9 mouse cellular contexts compared by ENCODE assay signal in genomic region chr8:71654600-71654999, GRCm38 (mm10). TPM values are rescaled to one million over a fixed set of nuclear protein-coding genes. Genes with fewer than 3 reads are reported as not detected.
A peak's percentile ranks its signal among the peaks of the same experiment; 100 is the strongest.
DNase-seq lines count a peak whose midpoint lies in the region; ATAC-seq and TF ChIP-seq lines count a peak whose summit lies in the region.
"Had no signal": no experiment of that assay in that cellular context is flagged by ENCODE, and none has a peak within 500 bp of the region (broad histone marks: within the 10 kb centered on the region; RNA-seq: fewer than 3 reads in every experiment).

No protein-coding gene starts in this region.

- 1% methylated on average over 24 of the region's 24 CpGs for WGBS in heart, embryonic 16.5 days

- H3K27ac ChIP-seq in heart, embryonic 16.5 days (ENCODE audit: low read length): no peak overlapping the region
- no peak overlapping the region for H3K27ac ChIP-seq in testis, adult 2 months (ENCODE audit: control insufficient read depth, insufficient read depth, low read depth, low read length)

- intact Hi-C loops in heart, postnatal 14 days (cut with DNase I): no loop called here

- no peak for ATAC-seq in heart, embryonic 16.5 days (replicated peaks; ENCODE audit: extremely low read depth, insufficient read depth, low FRiP score)
- ATAC-seq: Patski had no signal

- TF ChIP-seq CTCF in testis, adult 2 months (IDR thresholded peaks at IDR 0.05; ENCODE audit: control insufficient read depth, insufficient read depth, insufficient replicate concordance, low read depth, low read length): no peak

- H3K4me2 ChIP-seq in heart, embryonic 16.5 days (ENCODE audit: low read depth, low read length): peak overlapping the region; percentile 31

- no peaks in the 10 kb centered on the region for H3K9me3 ChIP-seq in heart, embryonic 16.5 days (replicated peaks; ENCODE audit: control insufficient read depth, low read length)

- no peak overlapping the region for H3K4me3 ChIP-seq in heart, embryonic 16.5 days (ENCODE audit: low read length)
- H3K4me3 ChIP-seq in testis, adult 2 months (ENCODE audit: control insufficient read depth, low read depth, low read length): peak overlapping the region; percentile 51; the same call in 1 of the 2 replicates

- no peaks in the 10 kb centered on the region for H3K36me3 ChIP-seq in heart, embryonic 16.5 days (ENCODE audit: control insufficient read depth, insufficient read depth)
- no peaks in the 10 kb centered on the region for H3K36me3 ChIP-seq in testis, adult 2 months (ENCODE audit: control insufficient read depth, insufficient read depth, low read length)

- no peak for DNase-seq in heart, postnatal 14 days
- DNase-seq in embryo, embryonic 10.5 days (ENCODE audit: low spot score): peak; percentile 40
- DNase-seq in induced T-regulatory cell, adult 2 months (ENCODE audit: low read depth): peak; percentile 76
- peak; percentile 36 for DNase-seq in lung, postnatal 14 days
- DNase-seq in cerebellum, postnatal 14 days: no peak
- DNase-seq in gastrocnemius, postnatal 10 days: no peak

- no peak for TF ChIP-seq POLR2A in testis, adult 2 months (IDR thresholded peaks at IDR 0.05; ENCODE audit: control insufficient read depth, low read depth, low read length)

- H3K4me1 ChIP-seq in heart, embryonic 16.5 days (ENCODE audit: control insufficient read depth, insufficient read depth, low read length): peaks cover 4% of the 10 kb centered on the region; the same call in 1 of the 2 replicates
- H3K4me1 ChIP-seq in testis, adult 2 months (ENCODE audit: control insufficient read depth, insufficient read depth, low read length): peaks cover 6% of the 10 kb centered on the region

- H3K27me3 ChIP-seq in heart, embryonic 16.5 days (ENCODE audit: control insufficient read depth, insufficient read depth, low read length): peaks cover 73% of the 10 kb centered on the region
- no peaks in the 10 kb centered on the region for H3K27me3 ChIP-seq in testis, adult 2 months (ENCODE audit: control insufficient read depth, insufficient read depth, low read length)
- H3K27me3 ChIP-seq: Patski had no signal

- no peak overlapping the region for H3K9ac ChIP-seq in heart, embryonic 16.5 days (ENCODE audit: low read length)

RNA-seq across cellular contexts. Expression of gene Unc13a, which starts 17.0 kb away (rescaled TPM):
- polyA plus RNA-seq in heart, embryonic 16.5 days (2015; fragmentation: Nextera tagmentation; extraction: Ambion mirVana): 0.47 and 0.72 TPM in 2 replicates
- total RNA-seq in heart, postnatal 14 days (2021): 1 to 10 TPM in 1 of 2 experiments, under 1 TPM in 1; 0.93 to 1.1 TPM
- 0.28 and 0.33 TPM in 2 replicates for polyA plus RNA-seq in testis, adult 2 months (2012; rRNA removed)
- total RNA-seq in gastrocnemius, postnatal 10 days (2021): under 1 TPM; 0.38 to 0.45 TPM

RNA-seq across cellular contexts. Expression of gene Jak3, which starts 21.5 kb away (rescaled TPM):
- polyA plus RNA-seq in heart, embryonic 16.5 days (2015; fragmentation: Nextera tagmentation; extraction: Ambion mirVana): 9.9 and 11.3 TPM in 2 replicates
- total RNA-seq in heart, postnatal 14 days (2021): 10 to 100 TPM; 11.7 to 13.3 TPM
- polyA plus RNA-seq in testis, adult 2 months (2012; rRNA removed): 6.6 and 8.4 TPM in 2 replicates
- total RNA-seq in gastrocnemius, postnatal 10 days (2021): 1 to 10 TPM; 3.9 to 5.8 TPM

RNA-seq across cellular contexts. Expression of gene Insl3, which starts 34.4 kb away (rescaled TPM):
- polyA plus RNA-seq in heart, embryonic 16.5 days (2015; fragmentation: Nextera tagmentation; extraction: Ambion mirVana): 2.1 and 3.4 TPM in 2 replicates
- 1 to 10 TPM; 5.0 to 7.0 TPM for total RNA-seq in heart, postnatal 14 days (2021)
- 4,712 and 6,097 TPM in 2 replicates for polyA plus RNA-seq in testis, adult 2 months (2012; rRNA removed)
- 1 to 10 TPM; 3.1 to 3.7 TPM for total RNA-seq in gastrocnemius, postnatal 10 days (2021)

RNA-seq across cellular contexts. Expression of gene Colgalt1, which starts 43.8 kb away (rescaled TPM):
- polyA plus RNA-seq in heart, embryonic 16.5 days (2015; fragmentation: Nextera tagmentation; extraction: Ambion mirVana): 54.4 and 56.0 TPM in 2 replicates
- total RNA-seq in heart, postnatal 14 days (2021): 10 to 100 TPM; 44.1 TPM
- 31.0 and 37.4 TPM in 2 replicates for polyA plus RNA-seq in testis, adult 2 months (2012; rRNA removed)
- 10 to 100 TPM; 43.3 to 56.1 TPM for total RNA-seq in gastrocnemius, postnatal 10 days (2021)

RNA-seq across cellular contexts. Expression of gene B3gnt3, which starts 47.0 kb away (rescaled TPM):
- 4.0 and 4.3 TPM in 2 replicates for polyA plus RNA-seq in heart, embryonic 16.5 days (2015; fragmentation: Nextera tagmentation; extraction: Ambion mirVana)
- total RNA-seq in heart, postnatal 14 days (2021): 10 to 100 TPM in 1 of 2 experiments, 1 to 10 TPM in 1; 9.4 to 11.4 TPM
- polyA plus RNA-seq in testis, adult 2 months (2012; rRNA removed): 0.17 and 0.23 TPM in 2 replicates
- 1 to 10 TPM; 4.7 to 5.2 TPM for total RNA-seq in gastrocnemius, postnatal 10 days (2021)

Comparison
In these comparisons a context has a peak if more than half of its experiments do, and no peak if none do; other contexts are left out.
1. DNase-seq: peak in embryo, embryonic 10.5 days (single experiment), induced T-regulatory cell, adult 2 months (single experiment) and lung, postnatal 14 days (single experiment); none in heart, postnatal 14 days (0 of 2), cerebellum, postnatal 14 days (0 of 2) and gastrocnemius, postnatal 10 days (single experiment).